Mouse (Mus musculus): ENCODE data around the gene Pnmt. TPM values are rescaled to one million over a fixed set of nuclear protein-coding genes. Genes with fewer than 3 reads are reported as not detected.

The Pnmt gene
- total RNA-seq (2021), result under 1 TPM; 0.41 to 0.61 TPM
- long read RNA-seq, experiment 1, result 0 reads
- long read RNA-seq, experiment 2, result 0 reads

GRCm38 (mm10) chr11:98385638-98386585 lies at the start of gene Pnmt:
Gene Pnmt (plus strand): TSS chr11:98386450.
- intact Hi-C loops (cut with DNase I), result no loop called here
- DNase-seq, result no peak

GRCm38 (mm10) chr11:98338507-98338961 lies 47.7 kb upstream of the Pnmt start:
- peak in 1 of 2 experiments; percentile 53 for DNase-seq
- intact Hi-C loops (cut with DNase I), result no loop called here

GRCm38 (mm10) chr11:98339071-98339501 lies 47.2 kb upstream of the Pnmt start:
- no peak for DNase-seq

GRCm38 (mm10) chr11:98339679-98340287 lies 46.5 kb upstream of the Pnmt start:
- DNase-seq, result no peak
- intact Hi-C loops (cut with DNase I), result no loop called here

More at GRCm38 (mm10) chr11:98339071-98339501, 47.2 kb upstream of the Pnmt start:
- intact Hi-C loops (cut with DNase I), result no loop called here

- DNase-seq, result no peak
- intact Hi-C loops (cut with DNase I), result no loop called here
Measured at GRCm38 (mm10) chr11:98340597-98340996, 45.7 kb upstream of the Pnmt start.

- DNase-seq, result no peak
- intact Hi-C loops (cut with DNase I), result no loop called here
Measured at GRCm38 (mm10) chr11:98341174-98341573, 45.1 kb upstream of the Pnmt start.

GRCm38 (mm10) chr11:98342000-98342945 lies 44.0 kb upstream of the Pnmt start:
- intact Hi-C loops (cut with DNase I), result loop anchor here (1.0 to 2.0 kb wide), 4 partner anchors 31 to 115 kb away; partner anchors contain the start of gene Mien1
- DNase-seq, result peak; percentile 93 to 97

- intact Hi-C loops (cut with DNase I), result loop anchor here (1.0 kb wide), 1 partner anchor 80 kb away; no protein-coding TSS in a partner anchor
- peak; percentile 80 to 87 for DNase-seq
Measured at GRCm38 (mm10) chr11:98345253-98345652, 41.0 kb upstream of the Pnmt start.

GRCm38 (mm10) chr11:98346168-98346567 lies 40.1 kb upstream of the Pnmt start:
- no peak for DNase-seq
- intact Hi-C loops (cut with DNase I), result no loop called here

GRCm38 (mm10) chr11:98347385-98348082 lies 38.7 kb upstream of the Pnmt start:
- intact Hi-C loops (cut with DNase I), result no loop called here
- DNase-seq, result no peak

- intact Hi-C loops (cut with DNase I), result no loop called here
Measured at GRCm38 (mm10) chr11:98348083-98348961, 37.9 kb upstream of the Pnmt start, which contains the start of gene Ppp1r1b. Gene Ppp1r1b (plus strand): TSS chr11:98348404.

GRCm38 (mm10) chr11:98349308-98349707 lies 36.9 kb upstream of the Pnmt start:
- intact Hi-C loops (cut with DNase I), result no loop called here
- DNase-seq, result no peak

More at GRCm38 (mm10) chr11:98348083-98348961, 37.9 kb upstream of the Pnmt start, which contains the start of gene Ppp1r1b:
- peak; percentile 50 to 66 for DNase-seq

GRCm38 (mm10) chr11:98352272-98352990 lies 33.8 kb upstream of the Pnmt start:
- no peak for DNase-seq
- intact Hi-C loops (cut with DNase I), result no loop called here

GRCm38 (mm10) chr11:98353651-98354211 lies 32.5 kb upstream of the Pnmt start:
- intact Hi-C loops (cut with DNase I), result no loop called here
- no peak for DNase-seq

- DNase-seq, result no peak
- intact Hi-C loops (cut with DNase I), result no loop called here
Measured at GRCm38 (mm10) chr11:98354445-98354844, 31.8 kb upstream of the Pnmt start.

GRCm38 (mm10) chr11:98355732-98356299 lies 30.4 kb upstream of the Pnmt start:
- DNase-seq, result peak; percentile 38 to 61
- intact Hi-C loops (cut with DNase I), result no loop called here

Measured in heart, postnatal 14 days (tissue).